9 mouse cellular contexts compared by ENCODE assay signal in genomic region chr16:90379897-90380296, GRCm38 (mm10). TPM values are rescaled to one million over a fixed set of nuclear protein-coding genes. Genes with fewer than 3 reads are reported as not detected.
DNase-seq lines count a peak whose midpoint lies in the region; ATAC-seq and TF ChIP-seq lines count a peak whose summit lies in the region.
"Had no signal": no experiment of that assay in that cellular context is flagged by ENCODE, and none has a peak within 500 bp of the region (broad histone marks: within the 10 kb centered on the region; RNA-seq: fewer than 3 reads in every experiment).

No protein-coding gene starts in this region.

- peak; percentile 64; the same call in 1 of the 2 replicates for TF ChIP-seq CTCF in spleen, adult 2 months (IDR thresholded peaks at IDR 0.05; ENCODE audit: extremely low read depth, insufficient read depth, insufficient read length, insufficient replicate concordance)

- DNase-seq in heart, adult 11 months = peak; percentile 92
- no peak for DNase-seq in heart, adult 8-10 months (ENCODE audit: low spot score)
- peak; percentile 67 for DNase-seq in cerebellum, adult 9-10 months
- peak; percentile 70 to 76 for DNase-seq in frontal cortex, postnatal 36 days (ENCODE audit: low spot score in 2 of 2)
- DNase-seq in left cerebral cortex, postnatal 25 days (ENCODE audit: low spot score in 2 of 2) = peak; percentile 70 to 72
- peak; percentile 91 for DNase-seq in midbrain, embryonic 14.5 days
- peak in 1 of 2 experiments; percentile 42 for DNase-seq in spleen, adult 2 months (ENCODE audit: low read depth in 1 of 2, low spot score in 2 of 2)

- H3K27me3 ChIP-seq in midbrain, embryonic 14.5 days (ENCODE audit: control insufficient read depth, insufficient read depth, low read length) = peaks cover 7% of the 10 kb centered on the region; the same call in 1 of the 2 replicates
- no peaks in the 10 kb centered on the region for H3K27me3 ChIP-seq in spleen, adult 2 months (ENCODE audit: control insufficient read depth, insufficient read depth, low read length)

- WGBS in midbrain, embryonic 14.5 days = 19% methylated on average over 11 of the region's 11 CpGs
- 14% methylated on average over 11 of the region's 11 CpGs for WGBS in spleen, adult 2 months

- no peaks in the 10 kb centered on the region for H3K36me3 ChIP-seq in midbrain, embryonic 14.5 days (ENCODE audit: control insufficient read depth, insufficient read depth, low read length)
- no peaks in the 10 kb centered on the region for H3K36me3 ChIP-seq in spleen, adult 2 months (ENCODE audit: control insufficient read depth, insufficient read depth, low read length)

- intact Hi-C loops in left cerebral cortex, postnatal 25 days (cut with DNase I) = loop anchor here (2.0 kb wide), 1 partner anchor 333 kb away; no protein-coding TSS in a partner anchor

- peak; percentile 48 for ATAC-seq in inflammation-experienced regulatory T-cells, adult 6 months
- ATAC-seq in midbrain, embryonic 14.5 days (ENCODE audit: low FRiP score, low TSS enrichment) = peak; percentile 62; the same call in 1 of the 2 replicates

- no peak overlapping the region for H3K4me2 ChIP-seq in midbrain, embryonic 14.5 days (ENCODE audit: low read length)

- no peaks in the 10 kb centered on the region for H3K9me3 ChIP-seq in midbrain, embryonic 14.5 days (ENCODE audit: control insufficient read depth, low read length)

- no peak for TF ChIP-seq POLR2A in spleen, adult 2 months (IDR thresholded peaks at IDR 0.05; ENCODE audit: low read depth, low read length)

- H3K4me3 ChIP-seq in midbrain, embryonic 14.5 days (replicated peaks; ENCODE audit: low read depth, low read length) = no peak overlapping the region
- H3K4me3 ChIP-seq in spleen, adult 2 months (ENCODE audit: extremely low read depth, insufficient read depth, insufficient read length) = no peak overlapping the region
- H3K4me3 ChIP-seq: megakaryocyte, embryonic 14.5 days had no signal

- no peak overlapping the region for H3K27ac ChIP-seq in midbrain, embryonic 14.5 days (replicated peaks; ENCODE audit: low read depth, low read length)
- H3K27ac ChIP-seq in spleen, adult 2 months (ENCODE audit: insufficient read depth, low read length) = no peak overlapping the region

- H3K9ac ChIP-seq in midbrain, embryonic 14.5 days (replicated peaks; ENCODE audit: low read length) = no peak overlapping the region

- H3K4me1 ChIP-seq in midbrain, embryonic 14.5 days (ENCODE audit: control insufficient read depth, insufficient read depth, low read length) = peaks cover 4% of the 10 kb centered on the region; the same call in 1 of the 2 replicates
- no peaks in the 10 kb centered on the region for H3K4me1 ChIP-seq in spleen, adult 2 months (ENCODE audit: control insufficient read depth, insufficient read depth, insufficient read length)

RNA-seq across cellular contexts. Expression of gene Hunk, which starts 5.9 kb away (rescaled TPM):
- under 1 TPM; 0.19 to 0.79 (median 0.45) TPM for total RNA-seq in heart, adult 8-10 months (2022)
- under 1 TPM in 1 of 3 experiments, not detected in 2; 0.43 TPM for polyA plus RNA-seq in inflammation-experienced regulatory T-cells, adult 6 months (2017; shearing (Covaris generic))
- 10 to 100 TPM; 12.7 to 18.7 TPM for total RNA-seq in left cerebral cortex, postnatal 25 days (2021)
- 8.1 and 8.7 TPM in 2 replicates for polyA plus RNA-seq in midbrain, embryonic 14.5 days (2014; fragmentation: Nextera tagmentation; extraction: Ambion mirVana)
- polyA plus RNA-seq in spleen, adult 2 months (2012; rRNA removed) = 0.29 and 0.40 TPM in 2 replicates
